Mouse (Mus musculus) urinary bladder, postnatal 10 days (tissue): Measurements from ENCODE around the gene Pllp.

Experiments
- DNase-seq: peaks from one replicate; pipeline ENCODE4 v3.0.0; 2022; ENCODE audit warnings: low spot score

The Pllp gene

DNA sequence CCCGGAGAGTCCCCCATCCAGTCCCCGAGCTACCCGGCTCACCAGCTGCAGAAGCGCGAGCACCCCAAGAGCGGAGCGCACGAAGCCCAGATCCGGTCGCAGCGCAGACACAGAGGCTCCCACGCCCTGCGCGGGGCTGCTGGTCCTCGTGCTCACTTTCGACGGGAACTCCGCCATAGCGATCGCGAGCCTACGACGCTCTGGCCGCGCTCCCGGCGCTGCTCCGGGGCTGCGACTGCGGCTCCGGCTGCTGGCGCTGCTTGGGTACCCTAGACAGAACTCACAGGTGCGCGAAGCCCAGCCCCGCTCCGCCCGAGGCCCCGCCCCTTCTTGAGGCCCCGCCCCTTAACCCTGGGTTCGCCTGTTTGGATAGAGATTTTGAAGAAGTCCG lies at the start of gene Pllp:
TSS of gene Pllp (minus strand) at position 285 of the 391 bp plus-strand sequence.
- no peak for DNase-seq

DNA sequence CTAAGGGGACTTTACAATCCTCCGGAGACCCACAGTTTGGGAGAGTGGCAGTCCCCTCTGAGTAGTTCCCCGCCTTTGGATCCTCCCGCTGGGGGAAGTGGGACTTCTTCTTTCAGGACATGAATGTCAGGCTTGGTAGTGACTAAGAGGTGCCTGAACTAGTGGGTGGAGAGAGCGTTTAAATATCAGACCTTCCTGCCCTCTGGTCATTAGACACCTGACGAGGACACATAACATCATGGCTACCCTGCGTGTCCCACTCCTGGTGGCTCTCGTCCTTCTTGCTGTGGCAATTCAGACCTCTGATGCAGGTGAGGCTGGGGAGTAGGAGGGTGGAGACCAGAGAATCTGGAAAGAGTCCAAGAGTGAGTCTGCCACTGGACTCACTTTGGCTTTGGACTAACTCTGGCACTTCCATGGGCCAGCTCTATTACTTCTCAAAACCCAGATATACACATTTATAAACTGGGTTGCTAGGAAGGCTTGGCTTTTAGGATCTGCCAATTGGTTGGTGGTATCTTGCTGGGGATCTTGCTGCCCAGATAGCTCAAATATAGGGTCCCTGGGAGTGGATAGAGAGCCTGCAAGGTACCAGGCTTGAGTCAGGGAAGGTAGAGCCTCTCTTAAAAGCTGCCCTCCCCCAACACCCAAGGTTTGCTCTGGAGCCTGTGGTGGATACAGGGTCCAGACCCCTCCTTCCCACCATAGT lies 49.6 kb upstream of the Pllp start, which contains the start of gene Ccl22:
TSS of gene Ccl22 (plus strand) at position 115 of the 709 bp plus-strand sequence.
- no peak for DNase-seq

DNA sequence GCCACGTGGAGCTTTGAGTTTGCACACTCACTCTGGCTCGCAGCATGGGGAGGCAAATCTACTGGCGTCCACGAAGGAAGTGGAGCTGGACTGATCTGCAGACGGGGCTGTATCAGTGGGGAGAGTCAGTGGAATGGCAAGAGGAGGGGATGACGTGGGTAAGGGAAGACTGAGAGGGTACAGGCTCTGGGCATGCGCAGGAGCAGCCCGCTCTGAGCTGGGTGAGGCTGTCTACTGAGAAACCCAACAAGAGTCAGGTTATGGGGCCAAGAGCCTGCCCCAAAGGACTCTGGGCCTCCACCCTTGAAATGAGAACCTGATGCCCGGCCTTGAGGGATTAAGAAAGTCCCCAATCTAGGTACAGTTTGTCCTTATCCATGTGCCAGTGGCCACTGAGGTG lies 48.9 kb upstream of the Pllp start:
- no peak for DNase-seq

DNA sequence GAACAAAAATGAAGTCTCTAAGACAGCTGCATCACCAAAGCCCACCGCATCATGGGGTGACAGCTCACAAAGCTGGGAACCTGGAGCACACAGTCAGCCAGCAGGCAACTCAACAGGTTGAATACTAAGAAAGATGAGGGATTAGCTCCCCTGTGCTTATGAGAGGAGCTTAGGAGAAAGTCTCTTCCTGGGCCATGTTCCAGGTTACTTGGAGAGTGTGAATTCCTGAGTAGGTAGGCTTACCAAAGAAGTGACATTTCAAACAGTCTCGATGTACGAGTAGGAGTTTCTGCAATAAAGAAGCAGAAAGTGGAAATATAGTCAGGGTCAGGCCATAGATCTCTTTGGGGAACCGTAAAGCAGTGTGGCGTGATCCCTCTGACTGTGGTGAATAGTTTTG lies 48.4 kb upstream of the Pllp start:
- DNase-seq: no peak

DNA sequence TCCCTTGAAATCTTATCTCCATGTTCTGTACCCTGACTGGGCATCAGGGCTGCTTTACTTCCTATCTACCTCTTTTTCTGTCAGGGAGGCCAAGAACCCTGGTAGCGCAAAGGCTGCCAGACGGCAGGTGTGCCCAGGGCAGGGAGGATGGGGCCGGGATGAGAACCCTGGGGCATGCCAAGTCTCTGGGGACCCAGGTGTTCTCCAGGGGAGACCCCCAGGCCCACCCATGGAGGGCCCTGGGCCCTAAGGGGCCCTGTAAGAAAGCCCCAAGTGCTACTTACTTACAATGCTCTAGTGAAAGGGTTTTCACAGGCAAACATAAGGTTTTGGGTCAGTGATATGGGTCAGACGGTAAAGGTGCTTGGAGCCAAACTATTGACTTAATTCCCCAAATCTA lies 45.6 kb upstream of the Pllp start:
- DNase-seq: no peak

DNA sequence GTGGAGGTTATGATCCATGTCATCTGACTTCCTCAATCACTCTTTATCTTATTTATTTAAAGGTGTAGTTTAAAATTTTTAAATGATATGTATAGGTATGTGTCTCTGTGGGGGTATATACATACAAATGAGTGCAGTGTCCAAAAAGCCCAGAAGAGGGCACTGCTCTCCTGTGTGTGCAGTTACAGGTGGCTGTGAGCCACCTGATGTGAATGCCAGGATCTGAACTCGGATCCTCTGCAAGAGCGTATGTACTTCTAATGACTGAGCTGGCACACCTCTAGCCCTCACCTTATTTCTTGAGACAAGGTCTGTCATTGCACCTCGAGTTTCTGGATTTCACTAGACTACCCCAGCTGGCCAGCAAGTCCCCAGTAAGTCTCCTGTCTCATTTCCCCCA lies 44.5 kb upstream of the Pllp start:
- DNase-seq: no peak

DNA sequence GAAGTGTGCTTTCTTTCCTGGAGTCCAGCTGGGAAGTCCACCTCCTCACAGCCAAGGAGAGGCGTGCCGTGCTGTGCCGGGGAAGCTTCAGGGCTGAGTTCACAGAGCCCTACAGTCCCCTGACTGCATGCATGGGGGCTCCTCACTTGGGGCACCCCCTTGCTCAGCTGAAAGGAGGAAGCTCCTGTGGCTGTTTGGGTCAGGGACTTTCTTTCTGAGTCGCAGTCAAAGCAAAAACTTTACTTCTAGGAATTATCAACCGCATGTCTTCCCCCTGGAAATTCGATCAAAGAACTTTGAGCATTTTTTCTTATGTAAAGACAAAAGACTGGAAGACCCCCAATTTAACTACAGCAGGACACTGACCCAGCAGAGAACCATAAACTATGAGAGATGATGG lies 43.8 kb upstream of the Pllp start:
- DNase-seq: no peak

DNA sequence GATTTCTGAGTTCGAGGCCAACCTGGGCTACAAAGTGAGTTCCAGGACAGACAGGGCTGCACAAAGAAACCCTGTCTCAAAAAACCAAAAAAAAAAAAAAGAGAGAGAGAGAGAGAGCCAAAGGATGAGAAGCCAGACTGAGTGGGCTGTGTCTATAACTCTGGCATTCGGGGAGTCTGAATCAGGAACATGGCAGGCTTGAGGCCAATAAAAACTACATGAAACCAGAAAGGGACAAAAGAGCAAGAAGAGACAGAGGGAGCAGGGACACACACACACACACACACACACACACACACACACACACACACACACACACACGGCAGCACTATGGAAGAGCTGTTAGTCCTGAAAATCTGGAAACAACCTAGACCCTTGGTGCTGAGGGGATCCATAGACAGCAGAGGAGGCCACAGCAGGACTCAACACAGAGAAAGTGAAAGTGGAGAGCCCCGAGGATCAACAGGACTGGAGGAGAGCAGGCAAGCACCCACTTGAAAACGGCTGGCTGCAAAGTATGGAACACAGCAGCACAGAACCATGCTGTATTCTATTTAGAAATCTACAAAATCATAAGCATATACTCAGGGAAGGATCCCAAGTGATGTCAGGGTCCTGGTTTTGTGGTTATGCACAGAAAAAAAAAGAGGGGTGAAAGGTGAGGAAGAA lies 39.5 kb upstream of the Pllp start:
- DNase-seq: no peak

DNA sequence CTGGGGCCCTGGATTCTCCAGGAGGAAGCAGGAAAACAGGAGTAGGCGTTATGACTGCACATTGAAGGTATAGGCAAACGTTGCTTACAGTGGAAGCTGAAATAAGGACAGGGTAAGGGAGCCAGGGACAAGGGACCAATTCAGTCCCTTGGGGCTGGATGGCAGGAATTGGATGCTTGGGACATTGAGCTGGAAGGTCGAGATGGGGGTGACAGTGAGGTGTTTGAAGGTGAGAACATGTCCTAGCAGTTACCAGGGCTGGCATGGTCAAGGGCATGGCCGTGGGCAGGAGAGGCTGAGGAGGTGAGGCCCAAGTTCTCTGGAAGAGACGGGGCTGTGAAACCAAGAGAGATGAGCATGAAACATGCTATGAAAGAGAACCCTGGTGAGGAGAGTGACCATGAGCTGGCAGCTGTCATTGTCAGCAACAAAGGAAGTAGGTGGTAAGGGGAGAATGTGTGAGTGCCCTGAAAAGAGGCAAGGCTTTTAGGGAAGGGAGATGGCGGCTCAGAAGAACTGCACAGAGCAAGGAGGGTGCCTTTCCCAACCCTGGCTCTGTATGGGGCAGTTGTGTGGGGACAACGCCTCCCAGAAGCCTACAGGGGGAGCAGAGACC lies 38.8 kb upstream of the Pllp start:
- no peak for DNase-seq

DNA sequence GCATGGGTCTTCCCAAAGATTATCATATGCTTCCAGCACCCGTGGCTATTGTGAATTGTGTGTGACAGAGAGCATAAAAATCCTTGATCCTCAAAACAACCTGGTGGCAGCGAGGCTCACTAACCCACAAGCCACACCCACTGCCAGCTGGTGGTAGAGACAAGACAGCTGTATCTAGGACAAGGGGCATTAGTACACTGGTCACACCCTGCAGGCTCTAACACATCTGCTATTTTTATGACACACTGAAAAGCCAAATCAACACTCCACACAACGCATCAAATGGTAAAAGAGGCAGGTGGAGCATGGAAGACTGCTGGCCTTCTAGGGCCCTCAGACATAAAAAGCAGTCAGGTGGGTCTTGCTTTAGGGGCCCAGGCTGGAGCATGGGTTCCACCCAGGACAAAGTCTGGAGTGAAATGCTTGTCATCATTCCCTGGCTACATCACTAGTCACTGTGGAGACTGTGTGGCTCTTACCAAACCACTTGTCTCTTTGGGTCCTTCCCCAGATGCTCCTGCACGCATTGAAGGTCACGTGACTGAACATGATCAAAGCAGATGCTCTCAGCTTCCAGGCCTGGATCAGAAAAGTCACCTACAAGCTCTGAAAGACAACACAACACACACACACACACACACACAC lies 37.9 kb upstream of the Pllp start:
- DNase-seq: no peak

DNA sequence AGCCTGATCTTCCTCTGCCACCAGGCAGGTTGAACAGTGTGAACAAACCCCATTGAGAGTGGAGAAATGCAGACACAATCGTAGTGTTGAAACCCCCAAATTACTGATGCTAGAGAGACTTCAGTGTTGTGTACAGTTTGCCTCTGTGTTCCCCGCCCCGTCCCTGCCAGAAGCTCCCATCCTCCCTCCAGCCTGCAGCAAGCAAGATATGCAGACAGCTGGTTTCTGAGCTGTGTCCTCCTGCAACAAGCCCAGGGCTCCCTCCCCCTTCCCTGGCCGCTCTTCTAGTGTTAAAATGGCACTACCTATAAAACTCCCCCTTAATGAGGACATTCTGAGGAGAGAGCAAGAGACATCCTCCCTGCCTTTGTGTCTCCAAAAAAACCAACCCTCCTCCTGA lies 33.2 kb upstream of the Pllp start:
- DNase-seq: no peak

DNA sequence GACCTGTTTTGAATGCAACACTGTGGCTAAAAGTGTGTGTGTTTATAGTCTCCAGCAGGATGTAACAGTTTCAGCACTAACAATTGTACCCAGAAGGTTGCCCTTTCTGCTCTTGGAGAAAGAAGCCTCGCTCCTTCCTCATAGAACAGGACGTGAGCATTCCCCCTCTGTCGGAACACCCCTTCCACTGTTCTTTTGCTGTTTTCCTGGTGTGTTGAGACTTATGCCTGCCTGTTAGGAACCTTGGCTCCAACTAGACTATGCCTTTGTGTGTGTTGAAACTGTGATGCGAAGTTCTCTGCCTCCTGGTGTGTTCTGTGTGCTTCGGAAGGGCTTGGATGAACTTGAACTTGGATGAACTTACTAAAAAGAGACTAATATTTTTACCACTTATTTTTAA lies 29.9 kb upstream of the Pllp start:
- DNase-seq: no peak

DNA sequence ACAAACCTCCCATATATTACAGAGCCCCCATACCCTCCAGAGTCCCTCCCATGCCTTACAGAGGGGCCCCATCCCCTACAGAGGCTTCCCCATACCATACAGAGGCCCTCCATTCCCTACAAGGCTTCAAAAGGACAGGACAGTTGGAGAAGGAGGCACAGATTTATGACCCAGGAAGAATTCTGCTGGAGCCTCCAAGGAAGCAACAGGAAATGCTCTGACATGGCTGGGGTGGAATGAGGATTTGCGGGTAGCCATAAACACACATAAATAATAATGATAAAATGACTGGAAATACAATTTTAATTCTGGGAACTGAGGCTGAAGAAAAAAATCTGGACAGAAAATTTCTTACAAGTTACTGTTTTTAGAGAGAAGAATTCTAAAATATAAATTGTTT lies 20.8 kb upstream of the Pllp start:
- no peak for DNase-seq

DNA sequence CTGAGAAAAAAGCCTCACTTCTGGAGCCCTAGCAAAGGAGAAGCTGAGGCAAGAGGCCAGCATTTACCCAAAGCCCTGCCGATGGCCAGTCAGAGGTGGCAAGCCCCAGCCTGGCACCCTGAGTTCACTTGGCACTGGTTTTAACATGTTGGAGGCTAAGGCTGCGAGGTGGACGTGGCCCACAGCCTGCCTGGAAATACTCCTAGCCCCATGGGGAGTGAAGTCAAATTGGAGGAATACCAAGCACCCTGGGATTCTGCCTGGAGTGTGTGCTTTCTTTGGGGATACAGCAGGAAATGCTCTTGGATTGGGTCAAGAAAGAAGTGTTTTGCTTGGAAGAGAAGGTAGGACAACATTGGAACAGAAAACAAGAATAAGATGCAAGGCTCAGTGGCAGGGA lies 19.8 kb upstream of the Pllp start:
- no peak for DNase-seq

DNA sequence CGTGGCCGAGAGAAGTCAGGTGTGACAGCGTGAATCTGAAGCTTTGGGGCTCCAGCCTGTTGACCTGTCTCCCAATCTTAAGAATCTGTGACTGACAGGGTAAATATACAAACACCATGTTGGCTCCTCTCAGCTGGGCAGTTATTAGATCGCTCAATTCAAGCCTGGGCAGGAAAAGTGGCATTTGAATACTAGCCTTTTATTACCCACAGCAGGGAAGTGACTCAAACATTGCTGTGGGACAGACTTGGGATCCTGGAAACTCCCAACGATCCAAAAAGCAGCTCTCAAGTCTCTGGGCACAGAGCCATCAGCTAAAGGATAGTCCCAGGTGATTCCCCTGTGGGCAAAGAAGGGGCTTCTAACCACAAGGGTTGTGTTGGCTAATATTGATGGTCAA lies 18.5 kb upstream of the Pllp start:
- DNase-seq: no peak

DNA sequence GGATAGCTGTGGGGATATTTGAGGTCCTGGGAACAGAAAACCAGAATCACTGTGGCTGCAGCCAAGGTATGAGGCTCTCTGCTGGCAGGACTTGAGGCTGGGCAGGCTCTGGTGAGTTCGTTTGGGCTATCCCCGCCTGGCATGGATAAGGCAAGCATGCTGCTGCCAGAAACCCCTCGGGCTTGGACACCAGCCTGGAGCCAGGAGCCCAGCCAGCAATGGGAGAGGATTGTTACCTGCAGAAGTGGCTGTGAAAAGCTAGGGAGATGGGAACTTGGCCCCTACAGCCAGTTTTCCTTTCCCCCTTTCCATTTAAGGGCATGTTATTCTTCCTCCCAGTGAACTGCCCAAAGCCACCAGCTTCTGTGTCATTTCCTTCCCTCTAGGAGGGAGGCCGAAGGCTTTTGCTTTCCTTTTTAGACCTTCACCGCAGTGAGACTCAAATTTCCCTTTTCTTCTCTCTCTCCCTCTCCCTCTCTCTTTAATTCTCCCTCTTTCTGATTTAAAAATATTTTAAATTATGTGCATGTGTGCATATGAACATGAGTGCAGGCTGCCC lies 15.2 kb upstream of the Pllp start:
- DNase-seq: no peak

DNA sequence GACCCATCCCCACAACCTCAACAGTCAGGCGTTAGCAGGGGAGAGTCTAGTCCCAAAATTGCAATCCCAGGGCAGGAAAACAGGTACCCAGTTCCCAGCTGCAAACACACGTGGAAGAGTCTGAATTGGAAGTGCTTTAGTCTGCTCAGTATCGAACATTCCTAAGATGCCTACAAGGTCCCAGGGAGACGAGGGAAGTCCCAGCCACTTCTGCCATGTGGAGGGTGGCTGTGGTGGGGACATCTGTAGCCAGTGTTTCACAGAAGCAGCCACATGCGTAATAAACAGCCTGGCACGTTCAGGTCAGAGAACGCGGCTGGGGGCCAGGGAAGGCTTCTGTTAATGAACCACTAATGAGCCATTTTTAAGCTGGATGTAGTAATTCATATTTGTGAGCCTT lies 14.3 kb upstream of the Pllp start:
- no peak for DNase-seq

DNA sequence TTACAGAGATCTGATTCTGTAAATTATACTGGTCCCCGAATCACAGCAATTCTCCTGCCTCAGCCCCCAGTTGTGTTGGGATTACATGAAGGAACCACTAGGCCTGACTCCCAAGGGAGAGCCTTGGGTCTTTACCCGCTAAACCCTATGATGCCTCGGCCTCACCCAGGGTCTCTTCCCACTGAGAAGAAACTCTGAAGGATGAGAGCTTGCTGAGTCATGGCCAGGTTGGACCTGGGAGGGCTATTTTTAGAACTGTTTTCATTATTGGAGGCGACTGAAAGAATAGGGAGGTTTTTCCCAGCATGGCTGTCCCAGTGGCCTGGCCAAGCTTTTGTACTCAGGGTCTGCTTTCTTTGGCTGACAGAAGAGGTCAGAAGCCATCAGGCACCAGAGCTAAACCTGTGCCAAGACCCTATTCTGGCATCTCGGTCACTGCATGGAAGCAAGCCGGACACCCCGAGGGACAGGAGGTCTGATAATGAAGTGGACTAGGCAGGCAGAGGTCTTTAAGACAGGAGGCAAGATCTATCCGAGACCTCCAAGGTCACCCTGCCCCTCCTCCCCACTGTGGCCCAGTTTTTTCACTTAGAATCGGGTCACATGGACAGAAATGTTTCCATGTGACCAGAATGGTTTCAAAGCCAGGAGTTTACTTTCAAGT lies 10.8 kb upstream of the Pllp start:
- DNase-seq: no peak

DNA sequence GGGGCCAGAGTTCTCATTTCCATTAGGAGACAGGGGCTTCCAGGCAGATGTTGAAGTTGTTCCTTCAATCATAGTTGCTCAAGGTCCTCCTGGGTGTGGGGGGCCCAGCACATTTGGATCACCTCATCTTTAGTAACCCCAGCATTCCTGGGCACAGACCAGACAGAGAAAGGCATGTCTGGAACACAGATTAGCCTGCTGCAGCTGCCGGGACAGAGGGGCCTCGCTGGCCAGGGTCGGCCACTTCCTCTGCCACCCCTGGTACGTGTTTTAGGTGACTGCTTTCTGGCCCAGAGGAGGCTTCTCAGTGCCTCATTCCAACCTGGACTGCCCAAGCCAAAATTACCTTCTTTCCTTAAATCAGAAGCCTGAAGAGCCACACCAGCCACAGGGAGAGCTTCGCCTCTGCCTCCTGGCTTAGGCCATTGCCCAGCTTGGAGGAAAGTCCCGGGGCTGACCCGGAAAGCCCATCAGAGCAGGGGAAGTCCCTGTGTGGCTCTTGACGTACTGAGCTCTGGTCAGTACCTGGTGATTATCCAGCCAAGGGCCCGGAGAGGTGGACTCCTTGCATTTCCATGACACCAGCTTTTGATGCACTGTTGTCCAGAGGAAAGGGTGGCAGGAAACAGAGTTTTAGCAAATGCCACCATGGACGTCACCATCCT lies 9.6 kb upstream of the Pllp start:
- no peak for DNase-seq

DNA sequence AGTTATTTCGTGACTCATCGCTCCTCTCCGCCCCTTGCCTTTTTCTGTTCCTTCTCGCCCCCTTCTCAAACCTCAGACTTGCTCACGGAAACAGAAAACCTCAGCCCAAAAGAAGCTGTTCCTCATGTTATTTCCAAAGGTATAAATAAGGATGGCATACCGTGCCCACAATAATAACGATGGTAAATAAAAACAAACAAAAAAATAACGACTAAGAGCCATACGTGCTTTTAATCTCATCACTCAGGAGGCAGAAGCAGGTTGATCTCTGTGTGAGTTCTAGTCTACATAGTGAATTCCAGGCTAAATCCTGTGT lies 8.5 kb upstream of the Pllp start:
- no peak for DNase-seq

DNA sequence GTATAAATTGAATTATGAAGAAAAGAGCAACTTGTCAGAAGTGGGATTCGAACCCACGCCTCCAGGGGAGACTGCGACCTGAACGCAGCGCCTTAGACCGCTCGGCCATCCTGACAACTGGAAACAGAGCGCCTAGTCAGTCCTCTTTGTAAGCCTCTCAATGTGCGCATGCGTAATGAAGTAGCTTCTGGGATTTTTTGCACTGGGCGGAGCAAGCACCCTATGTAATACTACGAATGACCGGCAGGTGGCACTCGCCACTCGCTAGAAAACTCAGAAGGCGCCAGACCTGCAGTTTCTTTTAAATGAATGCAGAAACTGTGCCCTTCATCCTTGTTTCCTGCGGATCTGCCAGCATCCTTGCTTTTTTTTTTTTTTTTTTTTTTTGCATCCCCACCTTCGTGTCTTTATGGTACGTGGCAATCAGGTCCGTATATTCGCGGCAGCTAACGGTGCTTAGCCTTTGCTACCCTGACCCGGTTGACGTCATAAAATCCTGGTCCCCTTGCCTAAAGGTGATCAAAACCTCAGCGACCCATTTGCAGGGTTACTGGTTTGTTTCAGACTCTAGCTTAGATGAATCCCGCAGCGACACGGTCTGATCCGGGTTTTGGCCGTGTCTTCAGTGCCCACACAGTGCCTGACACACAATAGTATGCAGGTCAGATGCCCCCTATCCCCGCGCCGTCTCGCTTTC lies 8.0 kb upstream of the Pllp start:
- peak; percentile 94 for DNase-seq
